Mouse (Mus musculus): Measurements from ENCODE around the gene Kalrn.

The Kalrn gene

DNA sequence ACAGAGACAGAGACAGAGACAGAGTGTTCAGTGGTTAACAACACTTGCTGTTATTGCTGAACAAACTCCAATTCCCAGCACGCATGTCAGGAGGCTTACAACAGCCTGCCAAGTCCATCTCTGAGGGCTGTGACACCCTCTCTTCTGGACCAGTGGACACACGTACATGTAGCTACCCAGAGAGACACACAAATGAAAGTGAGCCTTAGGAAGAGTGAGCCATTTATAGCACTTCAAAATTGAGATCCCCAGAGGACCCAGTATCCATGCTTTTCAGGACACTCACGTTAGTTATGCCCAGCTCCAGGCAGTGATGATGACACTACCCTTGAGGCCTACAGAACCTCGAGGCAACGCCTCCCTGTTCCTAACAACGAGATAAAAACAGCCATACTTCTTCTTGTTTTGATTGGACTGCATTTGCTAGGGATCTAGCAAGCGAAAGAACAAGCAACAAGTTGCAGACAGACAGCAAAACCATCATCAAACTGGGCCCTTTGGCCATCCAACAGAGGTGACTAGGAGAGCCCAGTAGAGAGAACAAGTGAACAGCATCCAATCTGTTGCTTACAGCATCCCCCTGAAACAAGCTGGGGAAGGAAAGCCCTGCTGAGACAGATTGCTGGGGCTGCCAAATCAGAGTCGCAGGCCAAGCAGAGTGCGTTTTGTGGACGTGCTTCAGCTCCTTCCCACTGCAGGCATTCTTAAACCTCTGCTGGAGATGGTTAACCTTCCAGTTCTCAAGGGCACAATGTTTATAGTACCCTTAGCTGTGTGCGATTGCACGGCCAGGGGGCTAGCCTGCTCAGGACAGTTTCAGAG is 634.8 kb downstream of the Kalrn start:
- DNase-seq (ENCODE audit: low spot score): no peak

DNA sequence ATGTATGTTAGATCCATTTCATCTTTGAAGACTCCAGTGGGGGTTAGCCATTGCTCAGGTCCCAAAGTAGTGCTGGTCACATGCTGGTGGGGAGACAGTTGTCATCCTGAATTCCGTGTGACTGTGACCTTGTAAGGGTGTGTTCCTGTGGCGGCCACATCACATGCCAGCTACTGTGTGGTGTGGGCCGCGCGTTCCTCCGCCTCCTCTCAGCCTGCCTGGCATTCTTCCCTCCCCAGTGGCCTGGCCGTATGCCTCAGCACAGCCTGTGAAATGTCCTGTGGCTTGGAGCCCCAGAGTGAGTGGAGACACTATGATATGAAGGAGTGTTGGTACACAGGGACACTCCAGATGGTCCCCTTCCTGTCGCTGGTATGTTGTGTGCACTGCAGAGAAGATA is 635.8 kb downstream of the Kalrn start:
- no peak for DNase-seq (ENCODE audit: low spot score)

DNA sequence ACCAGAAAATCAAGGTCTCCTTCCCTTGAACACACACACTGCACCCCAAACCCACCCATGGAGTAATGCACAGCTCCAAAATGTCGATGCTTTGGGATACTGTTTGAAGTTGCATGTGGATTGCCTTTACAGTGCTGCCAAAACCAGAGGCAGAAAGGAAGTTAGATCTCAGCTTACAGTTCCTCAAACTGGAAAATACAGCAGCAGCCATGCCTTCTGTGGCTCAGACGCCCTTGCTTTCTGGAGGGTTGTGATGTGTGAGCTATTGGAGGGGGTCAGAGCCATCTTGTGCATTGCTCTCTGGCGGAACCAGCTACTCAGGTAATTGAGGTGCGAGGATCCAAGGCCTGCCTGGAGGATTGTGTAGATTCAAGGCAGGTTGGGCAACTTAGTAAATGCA is 636.4 kb downstream of the Kalrn start:
- no peak for DNase-seq (ENCODE audit: low spot score)

DNA sequence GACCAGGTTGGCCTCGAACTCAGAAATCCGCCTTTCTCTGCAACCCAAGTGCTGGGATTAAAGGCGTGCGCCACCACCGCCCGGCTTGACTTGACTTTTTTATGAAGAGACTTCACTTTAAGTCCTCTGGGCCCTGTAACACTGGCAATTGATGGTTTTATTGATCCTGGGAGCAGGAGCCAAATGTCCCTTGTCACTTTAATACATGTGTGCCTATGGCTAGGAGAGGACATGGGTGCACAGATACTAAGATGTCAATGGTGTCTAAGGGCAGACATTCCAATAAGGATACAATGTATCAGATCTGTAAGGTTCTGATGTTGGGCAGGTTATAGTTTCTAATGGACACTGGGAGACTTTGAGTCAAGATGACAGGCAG is 637.9 kb downstream of the Kalrn start:
- no peak for DNase-seq (ENCODE audit: low spot score)

DNA sequence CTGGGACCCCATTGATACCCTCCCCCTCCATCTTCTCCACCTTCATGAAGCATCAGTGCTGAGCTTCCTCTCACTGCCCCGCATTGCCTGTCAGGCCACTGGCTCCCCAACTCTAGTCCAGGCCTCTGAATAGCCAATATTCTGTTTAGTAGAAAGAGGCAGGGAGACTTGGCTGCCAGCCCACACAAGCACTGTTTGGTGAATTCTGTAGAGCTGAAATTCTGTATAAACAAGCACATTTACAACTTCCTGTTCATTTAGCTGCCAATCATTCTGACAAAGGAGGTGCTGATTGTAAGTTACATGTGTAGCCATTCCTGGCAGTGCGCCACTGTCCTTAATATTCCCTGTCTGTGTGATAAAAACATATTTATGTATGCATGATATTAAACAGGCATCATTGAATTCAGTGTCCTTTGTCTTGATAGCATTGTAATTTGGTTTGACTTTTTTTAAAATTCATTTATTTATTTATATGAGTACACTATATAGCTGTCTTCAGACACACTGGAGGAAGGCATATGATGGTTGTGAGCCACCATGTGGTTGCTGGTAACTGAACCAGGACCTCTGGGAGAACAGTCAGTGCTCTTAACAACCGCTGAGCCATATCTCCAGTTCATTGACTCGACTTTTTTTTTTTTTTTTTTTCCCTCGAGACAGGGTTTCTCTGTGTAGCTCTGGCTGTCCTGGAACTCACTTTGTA is 638.5 kb downstream of the Kalrn start:
- DNase-seq (ENCODE audit: low spot score): no peak

DNA sequence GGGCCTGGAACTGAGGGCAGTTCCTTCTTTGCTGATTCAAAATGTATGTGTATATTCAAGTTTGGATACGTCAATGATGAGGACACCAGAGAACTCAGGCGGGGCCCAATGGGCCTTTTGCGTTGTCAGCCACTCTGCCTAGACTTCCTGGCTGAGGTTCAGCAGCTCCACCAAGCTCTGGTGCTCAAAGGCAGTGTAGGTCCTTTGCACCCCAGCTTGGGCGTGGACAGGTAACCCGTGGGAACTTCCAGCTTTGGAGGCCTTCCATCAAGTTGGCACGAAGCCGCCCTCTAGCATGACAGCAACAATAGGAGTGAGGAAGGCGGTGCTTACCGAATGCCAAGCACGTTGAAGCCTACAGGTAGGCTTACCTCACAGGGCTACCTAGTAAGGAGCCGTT is 639.9 kb downstream of the Kalrn start:
- no peak for DNase-seq (ENCODE audit: low spot score)

DNA sequence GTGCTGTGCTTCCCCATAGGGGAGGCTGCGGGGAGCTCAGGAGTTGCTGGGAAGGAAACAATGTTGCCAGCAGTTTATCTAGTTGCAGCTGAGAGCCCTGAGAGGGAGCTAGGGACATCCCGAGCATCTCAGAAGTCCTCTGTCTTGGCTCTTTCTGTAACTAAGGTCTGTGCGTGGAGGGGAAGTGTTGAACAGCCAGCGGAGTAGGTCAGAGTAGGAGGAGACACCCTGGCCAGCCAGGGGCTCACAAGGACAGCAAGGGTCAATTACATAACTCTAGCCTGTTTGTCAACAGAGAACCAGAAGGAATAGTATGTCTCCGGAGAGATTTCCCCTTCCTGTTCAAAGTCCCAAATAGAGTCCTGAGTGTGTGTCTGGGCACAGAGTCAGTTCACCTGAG is 641.2 kb downstream of the Kalrn start:
- DNase-seq (ENCODE audit: low spot score): no peak

DNA sequence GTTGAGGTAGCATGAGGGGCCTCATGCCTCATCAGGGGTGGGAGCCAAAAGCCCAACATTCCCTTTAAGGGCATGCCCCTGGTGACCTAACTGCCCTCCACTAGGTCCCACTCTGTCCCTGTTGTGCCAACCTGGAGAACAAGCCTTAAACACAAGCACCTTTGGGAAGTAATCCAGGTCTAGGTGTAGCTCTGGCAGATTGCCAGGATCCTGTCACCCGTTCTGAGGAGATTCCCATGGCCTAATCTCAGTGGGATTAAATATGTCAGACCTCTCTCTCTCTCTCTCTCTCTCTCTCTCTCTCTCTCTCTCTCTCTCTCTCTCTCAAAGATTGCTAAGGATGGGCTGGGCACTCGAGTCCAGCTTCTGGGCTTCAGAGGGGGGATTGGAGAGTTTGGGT is 641.6 kb downstream of the Kalrn start:
- no peak for DNase-seq (ENCODE audit: low spot score)

DNA sequence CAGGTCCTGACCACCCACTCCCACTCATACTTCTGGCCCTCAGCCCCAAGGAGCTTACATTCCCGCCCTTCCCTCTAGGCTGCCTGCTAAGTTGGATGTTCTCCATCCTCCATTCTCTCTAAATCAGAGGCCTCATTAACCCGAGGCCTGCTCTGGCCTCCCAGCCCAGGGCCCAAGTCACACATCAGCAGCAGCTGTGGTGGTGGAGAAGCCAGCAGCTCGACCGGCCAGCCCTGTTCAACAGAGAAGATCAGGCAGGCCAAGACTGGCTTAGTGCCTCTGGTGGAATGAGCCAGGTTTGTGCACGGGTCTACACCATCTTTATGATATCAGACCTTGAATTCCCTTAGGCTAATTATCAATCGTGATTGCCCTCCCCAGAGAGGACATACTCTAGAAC is 642.5 kb downstream of the Kalrn start:
- DNase-seq (ENCODE audit: low spot score): no peak

DNA sequence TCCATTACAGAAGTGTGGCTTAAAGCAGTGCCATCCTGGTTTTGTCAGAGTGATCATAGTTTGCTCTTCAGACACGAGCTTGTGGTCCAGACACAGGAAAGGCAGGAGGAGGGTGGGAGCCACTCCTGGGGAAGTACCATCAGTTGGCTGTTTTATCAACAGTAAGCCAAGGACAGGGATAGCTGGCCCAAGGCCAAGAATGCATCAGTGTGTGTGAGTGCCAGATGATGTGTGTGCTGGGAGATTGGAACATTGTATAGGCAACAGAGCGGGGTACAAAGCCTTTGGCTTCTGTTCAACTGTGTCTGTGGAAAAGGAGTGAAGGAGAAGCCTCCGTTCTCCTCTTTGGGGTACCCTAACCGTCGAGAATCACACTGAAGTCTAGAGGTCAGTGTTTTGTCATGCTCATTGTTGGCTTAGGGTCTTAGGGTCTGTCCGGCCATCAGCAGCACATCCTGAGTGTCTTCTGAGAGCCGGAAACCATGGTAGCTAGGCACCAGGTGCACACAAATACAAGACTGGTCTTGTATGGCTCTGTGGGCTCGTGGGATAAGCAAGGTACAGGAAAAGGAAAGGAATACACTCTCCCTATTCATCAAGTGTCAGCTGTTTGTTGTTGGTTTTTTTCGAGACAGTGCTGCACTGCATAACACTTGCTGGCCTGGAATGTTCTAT is 644.4 kb downstream of the Kalrn start:
- DNase-seq (ENCODE audit: low spot score): no peak

DNA sequence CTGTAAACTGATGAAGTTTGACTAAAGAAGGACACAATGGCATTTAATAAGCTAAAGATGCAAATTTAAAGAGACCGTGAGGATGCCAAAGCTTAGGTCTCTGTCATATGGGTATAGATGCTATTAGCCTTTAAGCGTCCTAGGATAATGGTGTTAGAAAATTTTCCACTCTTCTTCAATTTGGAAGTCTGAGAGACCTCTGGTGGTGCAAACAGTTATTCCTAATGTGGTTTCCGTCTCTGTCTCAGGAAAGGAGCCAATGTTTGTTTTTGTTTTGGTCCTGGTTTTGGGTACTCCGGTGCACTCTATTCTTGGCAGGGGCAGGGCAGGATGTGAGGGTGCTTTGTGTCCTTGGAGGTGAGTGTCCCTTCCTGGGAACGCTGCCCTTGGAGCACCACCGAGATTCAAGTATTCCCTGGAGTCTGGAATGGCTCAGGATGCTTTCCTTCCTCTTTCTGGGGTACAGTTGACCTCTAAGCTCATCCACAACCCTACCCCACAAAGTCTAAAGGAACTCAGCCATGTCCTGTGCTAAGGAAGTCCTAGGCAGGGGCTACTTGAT is 646.0 kb downstream of the Kalrn start:
- no peak for DNase-seq (ENCODE audit: low spot score)

DNA sequence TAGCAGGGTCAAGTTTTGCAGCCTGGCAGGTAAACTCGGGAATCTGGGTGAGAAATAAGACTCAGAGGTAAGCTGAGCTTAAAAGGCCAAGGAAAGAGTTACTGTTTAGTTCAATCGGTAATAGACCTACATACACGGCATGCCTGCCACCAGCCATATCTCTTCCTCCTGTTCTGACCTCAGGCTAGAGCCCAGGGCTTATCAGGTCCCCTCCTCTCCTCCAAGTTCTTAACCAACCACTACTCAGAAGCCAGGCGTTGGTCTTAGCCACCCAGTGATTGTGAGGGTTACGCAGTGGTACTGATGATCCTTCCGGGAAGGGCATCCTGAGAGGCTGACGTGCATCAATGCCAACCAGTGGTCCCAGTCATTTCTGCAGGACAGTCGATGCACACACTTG is 649.6 kb downstream of the Kalrn start:
- no peak for DNase-seq (ENCODE audit: low spot score)

DNA sequence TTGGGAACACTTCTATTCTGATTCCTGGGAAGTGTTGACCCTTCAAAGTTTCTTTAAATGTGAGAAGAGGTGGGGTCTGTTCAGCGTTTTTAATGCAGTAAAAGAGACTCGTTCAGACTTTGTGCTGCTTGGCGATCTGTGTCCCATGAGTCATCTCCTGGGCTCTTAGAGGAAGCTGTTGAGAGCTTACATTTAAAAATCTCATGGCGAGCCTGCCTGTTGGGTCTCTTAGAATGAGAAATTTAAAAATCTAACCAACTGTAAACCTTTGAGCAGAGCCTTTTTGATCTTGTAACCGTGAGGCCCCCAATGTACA is 650.4 kb downstream of the Kalrn start:
- no peak for DNase-seq (ENCODE audit: low spot score)

DNA sequence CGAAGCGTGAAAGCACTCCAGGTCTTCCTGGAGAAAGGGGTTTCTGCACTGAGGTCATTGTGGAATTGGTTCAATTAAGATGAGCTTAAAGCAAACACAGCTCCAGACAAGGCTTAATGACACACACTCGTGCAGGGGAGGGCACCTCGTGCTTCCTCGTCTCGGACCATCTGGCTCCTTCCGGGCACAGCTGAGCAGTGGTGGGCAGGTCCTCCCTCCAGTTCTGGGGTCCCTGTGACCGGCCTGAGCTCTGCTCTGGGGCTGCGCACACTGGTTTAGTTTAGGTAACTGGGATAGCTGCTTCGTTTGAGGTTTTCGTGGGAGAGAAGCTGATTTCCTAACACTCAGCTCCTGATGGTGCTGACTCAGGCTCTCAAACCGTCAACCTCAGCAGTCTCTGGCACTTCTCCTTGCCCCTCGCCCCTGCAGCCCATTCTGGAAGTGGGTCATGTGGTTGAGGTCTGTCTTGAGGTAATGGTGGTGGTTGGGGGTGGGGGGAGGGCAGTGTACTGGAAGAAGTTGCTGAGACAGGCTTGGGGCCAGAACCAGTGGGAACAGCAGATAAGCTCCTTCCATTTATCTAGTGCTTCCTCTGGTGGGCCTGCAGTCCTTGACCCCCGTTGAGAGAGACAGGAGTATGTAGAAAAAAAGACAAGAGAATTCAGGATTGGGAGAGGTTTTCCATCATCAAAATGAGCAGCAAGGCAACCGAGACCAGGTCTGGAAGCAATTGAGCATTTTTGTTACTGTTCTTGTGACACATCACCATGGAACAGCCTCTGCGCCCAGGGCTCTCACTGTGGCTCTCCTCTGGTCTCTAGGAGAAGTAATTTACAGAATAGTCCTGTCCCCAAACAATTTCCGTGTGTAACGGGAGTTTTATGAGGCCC is 651.0 kb downstream of the Kalrn start:
- no peak for DNase-seq (ENCODE audit: low spot score)

DNA sequence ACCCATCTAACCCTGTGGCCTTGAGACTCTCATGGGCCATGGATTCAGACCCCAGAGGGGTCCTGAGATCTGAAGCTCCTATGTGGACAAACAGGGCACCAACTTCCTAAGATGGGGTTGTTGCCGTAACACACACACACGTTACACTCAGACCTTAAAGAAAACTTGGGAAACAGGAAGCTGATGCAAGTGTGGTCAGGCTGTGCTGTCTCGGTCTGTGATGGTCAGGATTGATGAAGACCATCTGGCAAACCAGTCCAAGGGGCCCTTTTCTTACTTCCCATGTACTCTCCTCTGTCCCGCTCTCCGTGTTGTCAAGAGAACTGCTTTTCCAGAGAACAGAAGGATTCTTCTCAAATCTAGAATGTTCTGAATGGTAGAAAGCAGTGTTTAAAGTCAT is 651.8 kb downstream of the Kalrn start:
- no peak for DNase-seq (ENCODE audit: low spot score)
